Mouse (Mus musculus) adipose tissue, adult 10 weeks (tissue): ENCODE results near the gene Strn4. TPM values are rescaled to one million over a fixed set of nuclear protein-coding genes. Genes with fewer than 3 reads are reported as not detected.

Experiments used
- polyA plus RNA-seq: library from polyadenylated mRNA; stranded (reverse); fragments of 350-450 nt; fragmentation: Illumina TruSeq; extraction: RNeasy Lipid Tissue Mini Kit (QIAGEN cat#74804); gene quantifications from one replicate; pipeline ENCODE4 v1.2.3, GENCODE M21; 2014; ENCODE audit warnings: low read depth, low replicate concordance

The Strn4 gene
- polyA plus RNA-seq: 61.2 TPM

DNA sequence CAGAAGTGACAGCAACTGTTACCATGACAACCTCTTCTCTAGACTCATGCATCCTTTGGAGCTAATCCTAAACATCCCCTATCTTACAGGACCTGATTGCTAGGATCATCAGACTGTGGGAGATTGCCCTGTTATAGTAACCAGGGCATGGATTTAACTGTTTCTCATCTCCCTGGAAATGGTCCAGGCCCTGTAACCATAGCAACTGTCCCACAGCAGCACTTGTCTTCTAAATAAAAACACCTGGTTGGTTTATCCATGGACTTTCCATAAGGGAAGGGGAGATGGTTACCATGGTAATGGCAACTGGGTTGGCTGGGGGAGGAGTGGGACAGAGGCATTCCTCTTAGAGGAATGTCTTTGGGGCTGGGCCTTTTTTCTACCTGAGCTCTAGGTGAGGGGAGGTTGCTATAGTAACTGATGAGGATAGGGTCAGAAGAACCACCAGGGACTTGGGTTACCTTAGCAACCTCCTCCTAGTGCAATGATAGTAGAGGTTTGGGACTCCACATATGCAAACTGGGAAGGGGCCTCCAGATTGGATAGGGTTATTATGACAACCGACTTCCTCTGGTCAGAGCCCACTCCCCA lies at the start of gene Strn4:
Gene Strn4 (plus strand): TSS at position 539 of the 591 bp plus-strand sequence.

DNA sequence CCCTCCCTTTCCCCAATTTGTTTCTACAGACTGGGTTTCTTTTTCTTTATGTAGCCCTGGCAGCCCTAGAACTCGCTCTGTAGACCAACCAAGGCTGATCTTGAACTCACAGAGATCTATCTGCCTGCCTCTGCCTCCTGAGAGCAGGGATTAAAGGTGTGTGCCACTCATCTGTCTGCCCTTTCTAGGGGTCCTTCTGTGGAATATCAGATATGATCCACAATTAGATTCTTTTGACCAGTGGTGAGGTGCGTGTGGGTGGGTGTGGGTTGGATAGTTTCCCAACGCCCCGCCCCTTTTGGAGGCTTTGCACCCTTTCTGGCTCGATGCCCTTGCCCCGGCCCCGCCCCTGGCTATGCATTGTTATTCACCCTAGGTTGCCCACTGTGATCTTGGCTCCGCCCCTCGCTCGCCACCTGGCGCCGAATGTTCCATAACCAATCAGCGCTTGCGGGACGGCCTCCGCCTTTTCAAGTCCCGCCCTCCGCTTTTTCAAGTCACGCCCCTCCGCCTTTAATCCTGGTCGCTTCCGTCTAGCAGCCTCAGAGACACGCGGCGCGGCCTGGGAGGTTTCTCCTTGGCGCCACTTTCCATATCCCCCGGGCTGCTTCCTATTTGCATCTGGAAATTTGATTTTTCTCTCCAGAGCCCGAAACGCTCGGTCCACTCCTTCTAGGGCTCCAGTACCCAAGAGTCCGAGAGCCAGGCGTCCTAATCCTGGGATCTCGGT lies 34.7 kb upstream of the Strn4 start, which contains the start of gene Slc1a5:
Gene Slc1a5 (plus strand): TSS at position 516 of the 730 bp plus-strand sequence.

DNA sequence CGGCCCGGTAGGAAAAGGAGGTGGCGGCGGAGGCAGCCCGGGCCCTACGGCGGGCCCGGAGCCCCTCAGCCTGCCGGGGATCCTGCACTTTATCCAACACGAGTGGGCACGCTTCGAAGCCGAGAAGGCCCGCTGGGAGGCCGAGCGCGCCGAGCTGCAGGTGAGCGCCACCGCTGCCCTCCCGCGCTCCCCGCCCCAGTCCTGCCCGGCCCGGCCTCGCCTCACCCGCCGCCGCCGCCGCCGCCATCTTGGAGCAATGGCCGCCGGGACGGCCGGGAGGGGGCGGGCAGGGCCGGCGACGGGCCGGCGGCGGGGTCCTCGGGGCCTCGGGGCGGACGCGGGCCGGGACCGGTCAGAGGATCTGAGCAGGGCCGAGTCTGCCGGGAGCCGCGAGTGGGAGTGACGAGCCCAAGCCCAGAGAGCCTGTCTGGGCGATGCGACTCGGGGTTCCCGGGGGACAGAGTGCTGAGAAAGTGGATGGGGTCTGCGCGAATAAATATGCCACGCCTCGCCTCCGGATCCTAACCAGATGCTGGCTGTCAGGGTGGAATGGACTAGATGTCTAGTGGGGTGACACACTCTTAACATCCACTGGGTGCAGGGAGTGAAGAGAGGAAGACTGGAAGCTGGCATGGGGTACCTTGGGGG lies 910 bp downstream of the Strn4 start, which contains the start of gene Fkrp:
Gene Fkrp (minus strand): TSS at position 258 of the 648 bp plus-strand sequence.

DNA sequence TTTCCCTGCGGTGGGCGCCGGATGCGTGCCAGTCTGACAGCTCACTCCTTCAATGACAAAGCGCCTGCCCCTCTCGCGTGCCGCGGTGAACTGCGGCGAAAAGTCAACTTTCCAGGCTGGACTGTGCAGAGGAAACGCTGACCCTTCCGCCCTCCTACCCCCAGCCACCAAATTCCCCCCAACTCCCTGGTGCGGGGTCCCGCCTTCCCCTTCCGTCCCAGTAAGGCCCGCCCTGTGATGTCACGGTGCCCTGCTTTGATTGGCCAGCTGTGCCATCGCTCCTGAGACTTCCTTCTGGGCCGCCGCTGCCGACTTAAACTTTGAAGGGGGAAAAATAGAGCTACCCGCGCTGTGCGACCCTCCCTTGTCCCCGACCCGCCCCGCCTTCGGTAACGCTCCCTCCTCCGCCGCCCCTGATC lies 27.0 kb downstream of the Strn4 start, which contains the start of gene Prkd2:
Gene Prkd2 (plus strand): TSS at position 258 of the 419 bp plus-strand sequence.

DNA sequence AGATGAGACGGTGACA lies 59.4 kb downstream of the Strn4 start, which contains the start of gene Dact3:
Gene Dact3 (plus strand): TSS at position 8 of the 16 bp plus-strand sequence.

Other genes with a start within 250 kb of the Strn4 start
- 19.0 TPM for gene Arhgap35, start 200.9 kb upstream of the Strn4 start, polyA plus RNA-seq
- not detected for gene Ceacam15, start 140.2 kb upstream of the Strn4 start, polyA plus RNA-seq
- gene Ceacam9, start 94.0 kb upstream of the Strn4 start, polyA plus RNA-seq: 0.30 TPM
- 156 TPM for gene Ap2s1, start 77.5 kb upstream of the Strn4 start, polyA plus RNA-seq
- gene Slc1a5, start 34.5 kb upstream of the Strn4 start, polyA plus RNA-seq: 638 TPM
- 19.1 TPM for gene Fkrp, start 843 bp downstream of the Strn4 start, polyA plus RNA-seq
- gene Prkd2, start 27.0 kb downstream of the Strn4 start, polyA plus RNA-seq: 22.1 TPM
- gene Dact3, start 59.4 kb downstream of the Strn4 start, polyA plus RNA-seq: 5.9 TPM
- gene Gng8, start 75.9 kb downstream of the Strn4 start, polyA plus RNA-seq: 4.3 TPM
- gene Ptgir, start 90.6 kb downstream of the Strn4 start, polyA plus RNA-seq: 2.4 TPM
- gene Calm3, start 108.2 kb downstream of the Strn4 start, polyA plus RNA-seq: 128 TPM
- gene Pnmal2, start 128.8 kb downstream of the Strn4 start, polyA plus RNA-seq: 3.2 TPM
- 0.19 TPM for gene Pnmal1, start 143.8 kb downstream of the Strn4 start, polyA plus RNA-seq
- 0.16 TPM for gene Gm42372, start 167.2 kb downstream of the Strn4 start, polyA plus RNA-seq
- gene Ccdc8, start 176.8 kb downstream of the Strn4 start, polyA plus RNA-seq: 3.5 TPM
- gene Ppp5c, start 212.0 kb downstream of the Strn4 start, polyA plus RNA-seq: 49.6 TPM
- gene Hif3a, start 246.5 kb downstream of the Strn4 start, polyA plus RNA-seq: 3.4 TPM